Mouse (Mus musculus) neural tube, embryonic 12.5 days (tissue): ENCODE measurements around the gene Hes2. TPM values are rescaled to one million over a fixed set of nuclear protein-coding genes. Genes with fewer than 3 reads are reported as not detected.
A peak's percentile ranks its signal among the peaks of the same experiment; 100 is the strongest.

ENCODE experiments used
- ATAC-seq: fragments of 200-750 bp; cut with Nextera tagmentation; 2 replicates; pipeline ENCODE4 v1.8.0; 2017; ENCODE audit warnings: low read depth, mild to moderate bottlenecking, moderate TSS enrichment, moderate library complexity; ENCODE audit not compliant: low FRiP score
- H3K27ac ChIP-seq: fragments of 300-500 bp; sonication (generic); 2 replicates; pipeline ENCODE4 v1.5.1; 2016
- H3K27me3 ChIP-seq: fragments of 300-500 bp; sonication (generic); replicated peaks from 2 replicates; pipeline ENCODE4 v1.6.1; 2016; ENCODE audit warnings: mild to moderate bottlenecking
- H3K36me3 ChIP-seq: fragments of 300-500 bp; sonication (generic); 2 replicates; pipeline ENCODE4 v1.6.1; 2016; ENCODE audit warnings: mild to moderate bottlenecking
- H3K4me1 ChIP-seq: fragments of 300-500 bp; sonication (generic); 2 replicates; pipeline ENCODE4 v1.6.1; 2016
- H3K4me2 ChIP-seq: fragments of 300-500 bp; sonication (generic); replicated peaks from 2 replicates; pipeline ENCODE4 v1.6.1; 2016; ENCODE audit warnings: mild to moderate bottlenecking
- H3K4me3 ChIP-seq: fragments of 300-500 bp; sonication (generic); 2 replicates; pipeline ENCODE4 v1.5.1; 2016
- H3K9ac ChIP-seq: fragments of 300-500 bp; sonication (generic); 2 replicates; pipeline ENCODE4 v1.6.1; 2016; ENCODE audit warnings: mild to moderate bottlenecking
- H3K9me3 ChIP-seq: fragments of 300-500 bp; sonication (generic); 2 replicates; pipeline ENCODE4 v1.6.1; 2016; ENCODE audit warnings: mild to moderate bottlenecking
- WGBS: fragments of 180-500 bp; shearing (Covaris S2); methylation state at CpG from one replicate; pipeline ENCODE4 v1.1.7; 2016; 5-methylcytosine and 5-hydroxymethylcytosine counted together
- polyA plus RNA-seq: library from polyadenylated mRNA; unstranded; fragments of >200 nt; fragmentation: Nextera tagmentation; extraction: Ambion mirVana; gene quantifications from 2 replicates; pipeline ENCODE4 v1.2.1, GENCODE M21; 2016

Gene Hes2
- polyA plus RNA-seq, 1 experiment from 2014 or later, result 0.24 TPM

DNA sequence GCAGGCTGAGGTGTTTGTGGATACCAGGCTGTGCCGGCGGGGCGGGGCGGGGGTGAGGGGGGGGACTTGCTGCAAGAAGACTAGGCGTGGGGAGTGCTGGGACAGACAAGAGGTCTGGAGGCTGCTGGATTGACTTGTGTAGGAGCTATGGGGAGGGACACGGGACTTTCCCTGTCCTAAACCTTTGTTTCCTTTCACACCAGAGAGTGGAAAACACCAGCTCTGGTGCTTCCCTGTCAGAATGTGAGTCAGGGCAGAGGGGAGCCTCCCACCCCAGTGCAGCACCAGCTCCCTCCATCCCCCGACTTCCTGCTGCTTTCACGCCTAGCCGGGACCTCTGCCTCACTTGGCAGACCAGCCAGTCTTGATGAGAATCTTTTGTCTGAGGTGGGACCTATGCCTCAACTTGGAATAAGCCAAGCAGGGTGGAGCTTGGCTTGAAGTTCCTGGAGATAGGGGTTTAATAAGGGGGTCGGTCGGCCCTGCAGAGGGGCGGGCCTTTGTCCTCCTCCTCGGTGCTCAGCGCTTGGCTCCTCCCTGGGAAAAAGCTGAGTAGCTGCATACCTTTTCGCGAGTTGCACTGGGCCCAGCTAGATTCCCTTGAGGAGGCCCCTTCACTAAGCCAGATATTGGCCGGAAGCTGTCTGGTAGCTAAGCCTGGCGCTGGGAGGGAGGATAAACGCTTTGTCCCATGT lies 27.0 kb downstream of the Hes2 start:
- H3K27ac ChIP-seq, result peak overlapping the region; percentile 15; the same call in 1 of the 2 replicates
- no peaks in the 10 kb centered on the region for H3K36me3 ChIP-seq
- ATAC-seq, result peak; percentile 58; the same call in 1 of the 2 replicates
- no peaks in the 10 kb centered on the region for H3K27me3 ChIP-seq
- H3K9ac ChIP-seq, result 0 out of 2 replicates have a peak overlapping the region, but pooled peaks have one; percentile 47
- WGBS, result 8% methylated on average over 19 of the region's 19 CpGs
- H3K4me2 ChIP-seq, result peak overlapping the region; percentile 46
- H3K9me3 ChIP-seq, result no peaks in the 10 kb centered on the region
- H3K4me1 ChIP-seq, result peaks cover 17% of the 10 kb centered on the region
- H3K4me3 ChIP-seq, result no peak overlapping the region

GRCm38 (mm10) chr4:152186205-152187082 lies 27.8 kb downstream of the Hes2 start:
- no peak for ATAC-seq
- H3K9ac ChIP-seq, result 0 out of 2 replicates have a peak overlapping the region, but pooled peaks have one; percentile 42
- no peaks in the 10 kb centered on the region for H3K36me3 ChIP-seq
- 0 out of 2 replicates have a peak overlapping the region, but pooled peaks have one; percentile 15 for H3K27ac ChIP-seq
- no peak overlapping the region for H3K4me3 ChIP-seq
- WGBS, result 52% methylated on average over 14 of the region's 14 CpGs
- H3K9me3 ChIP-seq, result no peaks in the 10 kb centered on the region
- no peaks in the 10 kb centered on the region for H3K27me3 ChIP-seq
- H3K4me2 ChIP-seq, result peak overlapping the region; percentile 46
- H3K4me1 ChIP-seq, result peaks cover 17% of the 10 kb centered on the region

DNA sequence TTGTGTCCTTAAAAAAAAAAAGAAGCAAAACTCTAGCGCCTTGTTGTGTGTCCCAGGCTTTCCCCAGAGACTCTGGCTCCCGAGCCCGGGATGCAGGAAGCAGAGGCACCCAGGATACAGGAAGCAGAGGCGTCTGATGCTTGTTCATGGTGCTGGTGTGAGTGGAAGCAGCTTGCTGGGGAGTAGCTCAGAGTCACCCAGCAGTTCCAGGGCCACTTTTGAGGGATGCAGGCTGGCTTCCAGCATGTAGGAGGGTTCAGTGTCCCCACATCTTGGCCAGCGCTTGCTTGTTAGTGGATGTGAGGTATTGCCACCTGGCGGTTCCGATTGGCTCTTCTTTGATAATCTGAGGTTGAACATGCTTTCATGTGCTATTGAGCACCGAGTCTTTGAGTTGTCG lies 28.5 kb downstream of the Hes2 start:
- H3K9me3 ChIP-seq, result no peaks in the 10 kb centered on the region
- H3K36me3 ChIP-seq, result no peaks in the 10 kb centered on the region
- H3K4me2 ChIP-seq, result no peak overlapping the region
- 90% methylated on average over 9 of the region's 9 CpGs for WGBS
- ATAC-seq, result no peak
- H3K4me3 ChIP-seq, result no peak overlapping the region
- no peak overlapping the region for H3K9ac ChIP-seq
- peaks cover 17% of the 10 kb centered on the region for H3K4me1 ChIP-seq
- no peak overlapping the region for H3K27ac ChIP-seq
- no peaks in the 10 kb centered on the region for H3K27me3 ChIP-seq

DNA sequence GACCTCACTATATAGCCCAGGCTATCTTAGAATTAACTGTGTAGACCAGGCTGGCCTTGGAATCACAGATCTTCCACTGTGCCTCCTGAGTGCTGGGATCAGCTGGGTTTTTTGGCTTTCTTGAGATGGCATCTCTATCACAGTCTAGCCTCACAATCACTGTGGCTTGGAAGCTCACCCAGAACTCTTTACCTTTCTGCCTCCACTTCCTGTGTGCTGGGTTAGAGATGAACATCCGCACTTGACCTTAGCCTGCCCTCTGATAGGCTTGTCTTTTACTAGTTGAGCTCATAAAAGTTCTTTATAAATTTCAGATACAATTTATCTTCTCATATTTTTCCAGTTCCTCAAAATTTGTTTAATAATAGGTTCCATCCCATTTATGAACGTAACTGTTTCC lies 30.0 kb downstream of the Hes2 start:
- no peak overlapping the region for H3K27ac ChIP-seq
- H3K4me2 ChIP-seq, result no peak overlapping the region
- no peak overlapping the region for H3K9ac ChIP-seq
- H3K27me3 ChIP-seq, result no peaks in the 10 kb centered on the region
- no peak overlapping the region for H3K4me3 ChIP-seq
- ATAC-seq, result no peak
- 94% methylated on average over 2 of the region's 2 CpGs for WGBS
- no peaks in the 10 kb centered on the region for H3K9me3 ChIP-seq
- peaks cover 17% of the 10 kb centered on the region for H3K4me1 ChIP-seq
- H3K36me3 ChIP-seq, result no peaks in the 10 kb centered on the region

GRCm38 (mm10) chr4:152189071-152189470 lies 30.4 kb downstream of the Hes2 start:
- ATAC-seq, result no peak
- Histone ChIP-seq H3K27me3 (no peaks in the 10 kb centered on the region), H3K9me3 (no peaks in the 10 kb centered on the region), H3K4me2 (no peak overlapping the region), H3K4me3 (no peak overlapping the region), H3K27ac (no peak overlapping the region), H3K9ac (0 out of 2 replicates have a peak overlapping the region, but pooled peaks have one; percentile 5), H3K4me1 (peaks cover 17% of the 10 kb centered on the region), H3K36me3 (no peaks in the 10 kb centered on the region)
- WGBS, result 91% methylated on average over 6 of the region's 6 CpGs

DNA sequence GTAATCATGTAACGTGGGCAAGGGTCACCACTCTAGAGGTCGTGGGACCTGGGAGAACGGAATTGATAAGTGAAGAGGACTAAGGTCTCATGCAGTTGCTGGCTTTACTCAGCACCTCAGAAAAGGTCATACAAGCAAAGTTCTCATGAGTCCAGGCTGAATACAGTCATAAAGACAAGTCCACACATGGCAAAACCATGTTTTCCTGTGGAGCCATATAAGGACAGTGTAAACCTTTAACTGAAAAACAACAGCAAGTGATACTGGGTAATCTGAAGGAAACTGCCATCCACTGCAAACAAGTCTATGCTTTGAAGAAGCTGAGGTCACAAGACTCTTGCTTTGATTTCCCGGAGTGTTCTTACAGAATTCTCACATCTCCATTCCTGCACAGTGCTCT lies 31.0 kb downstream of the Hes2 start:
- ATAC-seq, result no peak
- no peaks in the 10 kb centered on the region for H3K9me3 ChIP-seq
- H3K4me3 ChIP-seq, result no peak overlapping the region
- 91% methylated on average over 4 of the region's 4 CpGs for WGBS
- H3K36me3 ChIP-seq, result no peaks in the 10 kb centered on the region
- no peaks in the 10 kb centered on the region for H3K27me3 ChIP-seq
- no peak overlapping the region for H3K4me2 ChIP-seq
- peaks cover 17% of the 10 kb centered on the region for H3K4me1 ChIP-seq
- 0 out of 2 replicates have a peak overlapping the region, but pooled peaks have one; percentile 5 for H3K9ac ChIP-seq
- H3K27ac ChIP-seq, result no peak overlapping the region

DNA sequence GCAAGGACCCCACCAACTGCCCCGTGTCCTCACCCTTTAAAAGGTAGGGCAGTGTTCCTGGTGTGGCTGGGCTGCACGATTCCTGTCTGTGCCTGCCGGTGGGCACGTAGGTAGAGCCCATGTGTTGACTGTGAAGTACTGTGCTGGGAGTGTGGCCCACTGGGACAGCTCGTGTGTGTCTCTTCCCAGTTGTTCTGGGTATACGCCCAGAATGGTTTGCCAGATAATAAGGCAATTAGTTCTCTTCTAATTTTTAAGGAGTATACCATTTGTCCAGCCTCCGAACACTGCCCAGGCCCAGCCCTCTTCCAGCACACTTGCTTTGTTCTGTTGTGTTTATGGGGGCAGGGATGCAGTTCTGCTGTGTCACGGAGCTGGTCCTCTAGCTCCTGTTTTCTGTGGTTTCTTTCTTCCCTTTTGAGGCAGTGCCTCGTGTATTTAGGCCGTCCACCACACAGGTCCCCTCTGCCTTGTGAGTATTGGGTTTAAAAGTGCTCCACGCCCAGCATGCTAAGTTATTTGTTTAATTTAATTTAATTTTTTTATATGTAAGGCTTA lies 31.5 kb downstream of the Hes2 start:
- ATAC-seq, result no peak
- Histone ChIP-seq H3K4me2 (no peak overlapping the region), H3K27me3 (no peaks in the 10 kb centered on the region), H3K9ac (no peak overlapping the region), H3K9me3 (no peaks in the 10 kb centered on the region), H3K4me1 (peaks cover 17% of the 10 kb centered on the region), H3K4me3 (no peak overlapping the region), H3K36me3 (no peaks in the 10 kb centered on the region), H3K27ac (no peak overlapping the region)
- 53% methylated on average over 11 of the region's 11 CpGs for WGBS

DNA sequence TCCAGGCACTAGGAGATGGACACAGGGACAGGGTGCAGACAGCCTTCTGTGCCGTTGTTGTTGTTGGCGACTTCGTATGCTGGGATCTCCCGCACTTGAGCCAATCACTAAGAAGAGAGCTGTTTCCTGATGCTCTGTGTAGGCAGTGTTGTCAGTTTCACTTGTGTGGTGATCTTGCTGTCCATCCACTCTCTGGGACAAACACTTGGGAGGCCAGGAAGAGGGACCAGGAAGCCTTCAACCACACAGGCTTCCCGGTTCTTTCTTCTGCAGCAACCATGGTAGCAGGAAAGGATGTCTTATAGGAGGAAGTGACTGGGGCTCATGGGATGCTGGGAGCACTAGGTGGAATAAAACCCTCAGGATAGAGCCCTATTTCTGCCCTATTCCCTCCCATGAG lies 32.0 kb downstream of the Hes2 start:
- Histone ChIP-seq H3K4me3 (no peak overlapping the region), H3K27ac (no peak overlapping the region), H3K36me3 (no peaks in the 10 kb centered on the region), H3K9ac (no peak overlapping the region), H3K4me2 (no peak overlapping the region), H3K27me3 (no peaks in the 10 kb centered on the region), H3K4me1 (peaks cover 12% of the 10 kb centered on the region), H3K9me3 (no peaks in the 10 kb centered on the region)
- WGBS, result 81% methylated on average over 5 of the region's 5 CpGs
- no peak for ATAC-seq

DNA sequence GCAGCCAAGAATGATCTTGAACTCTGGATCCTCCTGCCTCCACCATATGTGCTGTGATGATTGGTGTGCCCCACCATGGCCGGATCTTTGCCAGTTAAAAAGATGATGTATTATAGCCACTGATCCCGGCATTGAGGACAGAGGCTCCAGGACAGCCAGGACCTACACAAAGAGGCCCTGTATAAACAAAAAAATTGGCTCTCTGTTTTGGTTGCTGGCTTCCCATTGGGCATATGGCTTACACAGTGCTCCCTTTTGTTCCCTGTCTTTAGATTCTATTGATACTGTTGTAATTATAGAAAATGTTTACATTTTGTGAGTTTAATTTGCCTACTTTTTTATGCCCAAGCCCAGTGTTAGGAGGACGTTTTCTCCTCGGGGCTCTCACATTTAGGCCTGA lies 33.9 kb downstream of the Hes2 start:
- Histone ChIP-seq H3K27me3 (no peaks in the 10 kb centered on the region), H3K9ac (no peak overlapping the region), H3K36me3 (no peaks in the 10 kb centered on the region), H3K4me1 (no peaks in the 10 kb centered on the region; the same call in 1 of the 2 replicates), H3K9me3 (no peaks in the 10 kb centered on the region), H3K4me3 (no peak overlapping the region), H3K27ac (no peak overlapping the region), H3K4me2 (no peak overlapping the region)
- WGBS, result 43% methylated on average over 4 of the region's 4 CpGs
- ATAC-seq, result no peak

DNA sequence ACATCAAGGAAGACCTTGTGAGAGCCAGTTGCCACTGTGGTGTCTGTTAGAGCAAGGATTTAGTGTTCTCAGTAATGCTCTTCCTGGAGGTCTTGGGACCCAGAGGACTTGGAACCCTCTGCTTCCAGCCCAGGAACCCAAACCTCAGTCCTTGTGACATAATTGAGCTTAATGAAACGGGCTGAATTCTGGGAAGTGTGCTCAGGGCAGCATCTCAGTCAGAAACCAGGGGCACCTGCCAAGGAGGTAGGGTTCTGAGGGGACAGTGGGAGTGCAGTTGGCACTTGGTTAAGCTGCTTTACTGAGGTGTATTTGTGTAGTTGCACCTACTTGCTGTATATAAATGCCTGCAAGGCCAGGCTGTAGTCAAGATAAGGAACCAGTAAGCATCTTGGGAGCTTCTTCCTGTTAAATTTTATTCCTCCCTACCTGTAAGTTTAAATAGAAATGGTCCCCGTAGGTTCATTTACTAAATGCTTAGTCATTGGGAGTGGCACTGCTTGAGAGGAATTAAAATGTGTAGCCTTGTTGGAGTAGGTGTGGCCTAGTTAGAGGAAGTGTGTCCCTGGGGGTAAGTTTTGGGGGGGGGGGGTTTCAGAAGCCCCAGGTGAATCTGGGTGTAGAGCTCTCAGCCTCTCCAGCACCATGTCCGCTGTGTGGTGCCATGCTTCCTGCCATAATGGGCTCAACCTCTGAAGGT lies 36.0 kb downstream of the Hes2 start:
- no peak for ATAC-seq
- H3K36me3 ChIP-seq, result no peaks in the 10 kb centered on the region
- 90% methylated on average over 3 of the region's 3 CpGs for WGBS
- H3K4me2 ChIP-seq, result no peak overlapping the region
- H3K4me3 ChIP-seq, result no peak overlapping the region
- no peaks in the 10 kb centered on the region for H3K9me3 ChIP-seq
- H3K4me1 ChIP-seq, result no peaks in the 10 kb centered on the region; the same call in 1 of the 2 replicates
- no peak overlapping the region for H3K27ac ChIP-seq
- no peaks in the 10 kb centered on the region for H3K27me3 ChIP-seq
- no peak overlapping the region for H3K9ac ChIP-seq

DNA sequence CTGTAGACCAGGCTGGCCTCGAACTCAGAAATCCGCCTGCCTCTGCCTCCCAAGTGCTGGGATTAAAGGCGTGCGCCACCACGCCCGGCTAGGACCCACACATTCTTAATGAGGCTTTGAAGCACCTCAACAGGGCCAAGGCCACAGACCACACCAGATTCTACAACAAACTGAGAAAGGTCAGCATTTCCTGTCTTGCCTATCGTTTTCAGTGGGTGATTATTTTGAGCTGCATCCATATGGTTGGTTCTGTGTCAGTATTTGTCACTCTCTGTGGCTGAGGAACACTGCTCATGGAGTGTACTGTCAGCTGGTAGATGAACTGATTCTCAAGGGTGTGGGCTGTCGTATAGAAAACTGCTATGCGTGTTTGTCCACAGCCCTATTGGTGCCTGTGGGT lies 37.6 kb downstream of the Hes2 start:
- Histone ChIP-seq H3K9ac (no peak overlapping the region), H3K27ac (no peak overlapping the region), H3K4me3 (no peak overlapping the region), H3K27me3 (no peaks in the 10 kb centered on the region), H3K4me2 (no peak overlapping the region), H3K4me1 (no peaks in the 10 kb centered on the region; the same call in 1 of the 2 replicates), H3K9me3 (no peaks in the 10 kb centered on the region), H3K36me3 (no peaks in the 10 kb centered on the region)
- no peak for ATAC-seq
- 95% methylated on average over 9 of the region's 9 CpGs for WGBS

DNA sequence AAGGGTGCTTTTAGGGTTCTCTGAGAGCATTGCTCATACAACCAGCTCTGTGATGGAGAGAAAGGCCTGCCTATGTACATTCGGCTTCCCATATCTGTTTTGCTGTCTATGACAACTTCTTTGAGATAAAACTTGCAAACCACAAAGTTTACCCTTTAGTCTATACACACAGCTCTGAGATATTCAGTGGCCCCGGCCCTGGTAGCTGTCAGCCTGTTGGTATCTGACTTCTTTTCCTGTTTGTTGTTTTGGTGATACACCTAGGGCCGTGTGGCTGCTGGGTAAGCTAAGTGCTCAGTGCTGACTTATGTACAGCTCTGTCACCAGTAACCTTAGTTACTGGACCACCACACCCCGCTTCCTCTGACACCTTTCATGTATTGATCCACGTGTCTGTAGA lies 38.9 kb downstream of the Hes2 start:
- Histone ChIP-seq H3K9me3 (no peaks in the 10 kb centered on the region), H3K27ac (no peak overlapping the region), H3K4me3 (no peak overlapping the region), H3K4me2 (no peak overlapping the region), H3K36me3 (no peaks in the 10 kb centered on the region), H3K4me1 (peaks cover 3% of the 10 kb centered on the region; the same call in 1 of the 2 replicates), H3K27me3 (no peaks in the 10 kb centered on the region), H3K9ac (no peak overlapping the region)
- 89% methylated on average over 5 of the region's 5 CpGs for WGBS
- ATAC-seq, result no peak
